Mouse (Mus musculus): ENCODE measurements around the gene Grhl3. TPM values are rescaled to one million over a fixed set of nuclear protein-coding genes. Genes with fewer than 3 reads are reported as not detected.

Gene Grhl3
- polyA plus RNA-seq, 1 experiment from 2014 or later = 3.4 TPM

DNA sequence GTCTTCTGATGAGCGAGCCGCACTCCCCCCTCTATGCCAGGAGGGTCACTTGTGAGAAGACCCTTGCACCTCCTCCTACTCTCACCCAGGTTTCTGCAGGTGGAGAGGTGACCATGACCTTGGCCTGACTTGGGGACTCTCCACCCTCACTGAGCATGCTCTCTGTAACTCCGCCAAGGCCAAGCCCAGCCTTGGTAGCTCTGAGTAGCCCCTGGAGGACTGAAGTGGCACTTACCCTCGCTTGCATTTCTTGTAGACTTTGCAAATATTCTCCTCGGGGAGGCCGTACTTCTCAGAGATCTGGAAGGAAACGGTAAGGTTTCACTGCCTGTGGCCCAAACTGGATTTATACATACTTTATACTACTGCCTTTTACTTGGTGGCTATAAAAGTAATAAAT lies 27.4 kb downstream of the Grhl3 start:
- H3K4me1 ChIP-seq = peaks cover 60% of the 10 kb centered on the region
- WGBS = 83% methylated on average over 7 of the region's 7 CpGs

DNA sequence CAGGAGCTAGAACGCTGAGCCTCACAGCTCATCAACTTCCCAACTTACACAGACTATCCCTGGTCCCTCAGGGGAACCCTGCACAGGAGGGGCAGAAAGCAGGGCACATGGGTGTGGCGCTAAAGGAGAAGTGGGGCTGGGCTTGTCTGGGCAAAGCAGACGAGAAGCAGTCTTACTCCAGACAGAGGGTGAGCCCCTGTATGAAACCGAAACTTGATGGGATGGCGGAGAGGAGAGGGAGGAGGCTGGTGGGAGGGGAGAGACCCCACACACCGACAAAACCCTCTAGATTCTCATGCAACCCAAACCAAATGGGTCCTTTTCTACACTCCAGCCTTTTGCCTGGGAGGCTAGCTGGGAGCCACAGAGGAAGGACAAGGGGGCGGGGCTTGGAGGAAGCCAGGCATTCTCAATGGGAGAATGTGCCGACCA lies 28.3 kb downstream of the Grhl3 start:
- Histone ChIP-seq H3K9me3 (replicated peaks) (no peaks in the 10 kb centered on the region), H3K27ac (no peak overlapping the region), H3K9ac (no peak overlapping the region), H3K36me3 (no peaks in the 10 kb centered on the region), H3K4me3 (replicated peaks) (peak overlapping the region; percentile 30), H3K27me3 (peaks cover 6% of the 10 kb centered on the region; the same call in 1 of the 2 replicates), H3K4me2 (peak overlapping the region; percentile 57), H3K4me1 (peaks cover 59% of the 10 kb centered on the region)
- 9% methylated on average over 8 of the region's 8 CpGs for WGBS
- ATAC-seq (replicated peaks; ENCODE audit: low FRiP score) = no peak

More for the DNA sequence above, 27.4 kb downstream of the Grhl3 start:
- no peaks in the 10 kb centered on the region for H3K9me3 ChIP-seq (replicated peaks)
- H3K27me3 ChIP-seq = peaks cover 6% of the 10 kb centered on the region; the same call in 1 of the 2 replicates
- H3K9ac ChIP-seq = no peak overlapping the region
- ATAC-seq (replicated peaks; ENCODE audit: low FRiP score) = no peak
- H3K4me3 ChIP-seq (replicated peaks) = no peak overlapping the region
- no peaks in the 10 kb centered on the region for H3K36me3 ChIP-seq
- H3K27ac ChIP-seq = no peak overlapping the region
- H3K4me2 ChIP-seq = no peak overlapping the region

DNA sequence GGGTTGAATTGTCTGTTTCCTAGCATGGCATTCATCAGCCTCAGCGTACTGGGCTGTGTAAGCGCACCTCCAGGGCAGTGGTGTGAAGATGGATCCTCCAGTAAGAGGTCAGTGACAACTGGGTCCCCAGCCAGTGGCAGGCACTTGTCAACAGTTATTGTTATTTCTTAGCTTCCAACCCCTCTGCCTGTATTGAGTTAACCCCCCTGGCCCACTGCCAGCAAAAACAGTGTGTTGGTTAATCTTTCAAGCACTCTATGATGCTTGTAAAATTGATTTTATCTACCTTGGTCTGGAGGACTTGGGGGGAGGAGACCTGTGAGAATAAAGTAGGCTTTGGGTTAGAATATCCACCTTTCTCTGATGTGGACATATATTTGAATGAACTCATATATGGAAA lies 29.1 kb downstream of the Grhl3 start:
- no peak overlapping the region for H3K4me3 ChIP-seq (replicated peaks)
- ATAC-seq (replicated peaks; ENCODE audit: low FRiP score) = no peak
- no peaks in the 10 kb centered on the region for H3K9me3 ChIP-seq (replicated peaks)
- H3K4me2 ChIP-seq = peak overlapping the region; percentile 57
- no peak overlapping the region for H3K9ac ChIP-seq
- peaks cover 50% of the 10 kb centered on the region for H3K4me1 ChIP-seq
- 51% methylated on average over 2 of the region's 2 CpGs for WGBS
- H3K27ac ChIP-seq = no peak overlapping the region
- H3K27me3 ChIP-seq = peaks cover 6% of the 10 kb centered on the region; the same call in 1 of the 2 replicates
- no peaks in the 10 kb centered on the region for H3K36me3 ChIP-seq

DNA sequence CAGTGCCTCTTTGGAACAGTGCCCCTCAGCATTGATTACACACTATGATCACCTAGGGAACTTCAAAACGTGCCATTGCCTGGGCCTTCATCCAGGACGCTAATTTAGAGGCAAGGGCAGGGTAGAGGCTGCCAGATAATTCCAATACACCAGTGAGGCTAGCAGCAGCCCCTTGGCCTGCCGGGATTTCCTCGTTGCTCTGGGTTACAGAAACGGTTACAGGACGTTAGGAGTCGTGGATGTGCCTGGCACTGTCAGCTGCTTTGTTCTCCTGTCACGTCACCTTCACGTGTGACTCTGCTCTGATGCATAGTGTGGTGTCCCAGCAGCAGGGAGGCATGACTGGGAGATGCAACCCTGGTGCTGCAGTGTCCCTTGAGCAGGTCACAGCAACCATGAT lies 33.4 kb downstream of the Grhl3 start:
- peaks cover 6% of the 10 kb centered on the region; the same call in 1 of the 2 replicates for H3K27me3 ChIP-seq
- no peak for ATAC-seq (replicated peaks; ENCODE audit: low FRiP score)
- H3K9me3 ChIP-seq (replicated peaks) = no peaks in the 10 kb centered on the region
- H3K4me1 ChIP-seq = peaks cover 20% of the 10 kb centered on the region
- no peak overlapping the region for H3K4me3 ChIP-seq (replicated peaks)
- no peak overlapping the region for H3K27ac ChIP-seq
- H3K9ac ChIP-seq = no peak overlapping the region
- H3K4me2 ChIP-seq = no peak overlapping the region
- WGBS = 73% methylated on average over 9 of the region's 9 CpGs
- H3K36me3 ChIP-seq = no peaks in the 10 kb centered on the region

DNA sequence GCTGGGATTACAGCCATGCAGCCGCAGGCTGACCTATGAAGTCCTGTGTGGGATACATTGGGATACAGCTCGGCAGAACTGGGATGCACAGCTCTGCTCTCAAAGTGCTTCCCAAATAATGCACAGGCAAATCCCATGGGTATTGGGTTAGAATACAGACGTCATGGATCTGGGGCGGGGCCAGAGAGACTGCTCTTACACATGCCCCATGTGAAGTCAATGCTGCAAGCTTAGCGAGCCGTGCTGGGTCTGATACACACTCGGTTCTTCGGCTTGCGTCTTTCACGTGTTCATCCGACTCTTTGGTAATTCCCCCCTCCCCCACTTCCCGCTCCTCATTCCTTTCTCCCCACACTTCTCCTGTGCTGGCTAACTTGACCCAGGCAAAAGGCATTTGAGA lies 34.4 kb downstream of the Grhl3 start:
- Histone ChIP-seq H3K36me3 (no peaks in the 10 kb centered on the region), H3K4me1 (peaks cover 10% of the 10 kb centered on the region)
- 83% methylated on average over 12 of the region's 12 CpGs for WGBS

DNA sequence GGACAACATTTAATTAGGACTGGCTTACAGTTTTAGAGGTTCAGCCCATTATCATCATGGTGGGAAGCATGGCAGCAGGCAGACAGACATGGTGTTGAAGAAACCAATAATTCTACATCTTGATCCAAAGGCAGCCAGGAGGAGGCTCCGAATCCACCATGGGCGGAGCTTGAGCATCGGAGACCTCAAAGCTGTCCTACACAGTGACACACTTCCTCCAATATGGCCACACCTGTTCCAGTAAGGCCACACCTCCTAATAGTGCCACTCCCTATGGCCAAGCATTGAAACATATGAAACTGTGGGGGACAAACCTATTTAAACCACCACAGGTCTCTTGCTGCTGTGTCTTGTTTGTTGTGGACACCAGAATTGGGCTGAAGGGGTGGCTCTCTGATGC lies 38.4 kb downstream of the Grhl3 start:
- H3K4me3 ChIP-seq (replicated peaks) = no peak overlapping the region
- no peaks in the 10 kb centered on the region for H3K36me3 ChIP-seq
- 0 out of 2 replicates have a peak, but pooled peaks cover 5% of the 10 kb centered on the region for H3K9me3 ChIP-seq (replicated peaks)
- H3K27me3 ChIP-seq = no peaks in the 10 kb centered on the region; the same call in 1 of the 2 replicates
- ATAC-seq (replicated peaks; ENCODE audit: low FRiP score) = no peak
- WGBS = 98% methylated on average over 3 of the region's 3 CpGs
- H3K27ac ChIP-seq = no peak overlapping the region
- no peak overlapping the region for H3K9ac ChIP-seq
- peaks cover 6% of the 10 kb centered on the region for H3K4me1 ChIP-seq
- H3K4me2 ChIP-seq = no peak overlapping the region

More for the DNA sequence above, 34.4 kb downstream of the Grhl3 start:
- no peak for ATAC-seq (replicated peaks; ENCODE audit: low FRiP score)
- no peaks in the 10 kb centered on the region for H3K9me3 ChIP-seq (replicated peaks)
- no peak overlapping the region for H3K27ac ChIP-seq
- H3K4me3 ChIP-seq (replicated peaks) = no peak overlapping the region
- no peak overlapping the region for H3K4me2 ChIP-seq
- H3K9ac ChIP-seq = no peak overlapping the region
- peaks cover 6% of the 10 kb centered on the region; the same call in 1 of the 2 replicates for H3K27me3 ChIP-seq

DNA sequence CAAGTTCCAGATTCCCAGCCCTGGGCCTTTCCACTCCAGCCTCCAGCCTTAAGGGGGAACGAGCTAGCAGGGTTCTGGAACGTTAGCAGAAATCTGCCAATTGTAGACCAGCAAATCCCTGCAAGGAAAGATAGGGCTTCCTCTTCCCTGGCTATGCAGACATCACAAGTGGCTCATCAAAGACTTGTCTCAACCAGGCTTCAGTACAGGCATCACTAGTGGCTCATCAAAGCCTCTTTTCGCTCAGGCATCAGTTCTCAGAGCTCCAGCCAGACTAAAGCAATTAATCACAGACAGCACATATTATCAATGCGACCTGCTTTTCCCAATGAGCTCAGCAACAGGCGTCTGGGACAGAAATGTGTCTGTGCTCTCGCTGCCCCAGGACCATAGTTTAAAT lies 40.4 kb downstream of the Grhl3 start:
- Histone ChIP-seq H3K4me2 (no peak overlapping the region), H3K36me3 (no peaks in the 10 kb centered on the region), H3K9me3 (replicated peaks) (0 out of 2 replicates have a peak, but pooled peaks cover 5% of the 10 kb centered on the region), H3K4me1 (peaks cover 6% of the 10 kb centered on the region), H3K27me3 (no peaks in the 10 kb centered on the region; the same call in 1 of the 2 replicates), H3K9ac (no peak overlapping the region), H3K4me3 (replicated peaks) (no peak overlapping the region), H3K27ac (no peak overlapping the region)
- 75% methylated on average over 6 of the region's 6 CpGs for WGBS
- ATAC-seq (replicated peaks; ENCODE audit: low FRiP score) = no peak

DNA sequence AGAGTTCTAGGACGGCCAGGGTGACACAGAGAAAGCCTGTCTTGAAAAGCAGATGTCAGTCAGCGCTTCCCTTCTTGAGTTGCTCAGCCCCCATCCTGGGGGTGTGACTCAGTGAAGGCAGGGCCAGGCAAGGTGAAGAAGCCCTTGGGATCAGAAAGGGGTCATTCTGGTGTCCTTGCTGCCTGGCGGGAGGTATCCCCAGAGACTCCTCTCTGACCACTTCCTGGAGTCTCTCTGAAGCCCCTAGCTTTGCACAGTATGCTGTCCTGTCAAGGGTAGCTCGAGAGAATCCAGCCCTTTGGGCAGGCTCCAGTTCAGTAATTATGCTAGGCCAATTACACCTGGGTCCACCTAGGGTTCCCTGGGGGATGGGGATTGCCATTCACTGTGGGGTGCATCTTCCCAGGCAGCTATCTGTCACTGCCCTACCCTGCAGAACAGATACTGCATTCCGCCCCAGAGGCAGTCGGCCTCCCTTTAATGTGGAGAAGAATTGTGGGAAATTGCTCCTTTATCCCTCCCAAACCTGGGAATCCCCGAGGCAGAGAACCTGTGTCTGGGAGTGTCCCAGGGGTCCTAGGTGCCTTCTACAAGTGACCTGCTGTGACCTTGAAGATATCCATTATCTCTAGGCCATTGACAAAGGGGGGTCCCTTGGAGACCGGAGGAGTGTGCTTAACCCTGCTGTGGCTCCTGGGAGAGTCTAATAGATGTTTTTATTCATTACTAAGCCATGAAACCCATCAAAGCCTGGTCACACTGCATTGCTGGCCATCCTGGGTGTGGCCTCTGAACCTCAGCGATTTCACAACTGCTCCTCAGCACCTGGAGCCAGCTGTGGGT lies 41.4 kb downstream of the Grhl3 start:
- WGBS = 54% methylated on average over 9 of the region's 9 CpGs
- Histone ChIP-seq H3K27me3 (no peaks in the 10 kb centered on the region), H3K27ac (no peak overlapping the region), H3K36me3 (no peaks in the 10 kb centered on the region), H3K4me3 (replicated peaks) (no peak overlapping the region), H3K4me1 (peaks cover 6% of the 10 kb centered on the region), H3K4me2 (no peak overlapping the region), H3K9ac (no peak overlapping the region), H3K9me3 (replicated peaks) (0 out of 2 replicates have a peak, but pooled peaks cover 5% of the 10 kb centered on the region)
- ATAC-seq (replicated peaks; ENCODE audit: low FRiP score) = no peak

DNA sequence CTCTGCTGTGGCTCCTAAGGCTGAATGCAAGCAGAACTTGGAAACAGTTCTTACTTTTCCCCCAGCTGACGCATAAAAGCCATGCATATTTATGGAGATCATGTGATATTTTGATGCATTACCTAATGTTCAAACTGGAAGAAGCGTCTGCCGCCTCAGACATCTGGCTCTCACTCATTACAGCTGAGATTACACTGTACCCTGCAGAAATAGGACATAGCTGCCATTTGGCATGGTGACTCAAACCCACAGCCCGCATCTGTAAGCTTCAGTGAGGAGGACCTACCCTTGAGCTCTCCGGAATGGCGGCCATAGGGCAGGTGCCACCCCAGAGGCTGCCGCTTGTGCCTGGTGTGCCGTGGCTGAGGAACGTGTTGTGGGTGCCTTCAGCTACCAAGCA lies 42.2 kb downstream of the Grhl3 start:
- Histone ChIP-seq H3K9ac (no peak overlapping the region), H3K27ac (no peak overlapping the region), H3K36me3 (no peaks in the 10 kb centered on the region), H3K4me2 (no peak overlapping the region), H3K4me1 (peaks cover 6% of the 10 kb centered on the region), H3K9me3 (replicated peaks) (0 out of 2 replicates have a peak, but pooled peaks cover 5% of the 10 kb centered on the region), H3K27me3 (no peaks in the 10 kb centered on the region), H3K4me3 (replicated peaks) (no peak overlapping the region)
- WGBS = 88% methylated on average over 9 of the region's 9 CpGs
- ATAC-seq (replicated peaks; ENCODE audit: low FRiP score) = no peak

DNA sequence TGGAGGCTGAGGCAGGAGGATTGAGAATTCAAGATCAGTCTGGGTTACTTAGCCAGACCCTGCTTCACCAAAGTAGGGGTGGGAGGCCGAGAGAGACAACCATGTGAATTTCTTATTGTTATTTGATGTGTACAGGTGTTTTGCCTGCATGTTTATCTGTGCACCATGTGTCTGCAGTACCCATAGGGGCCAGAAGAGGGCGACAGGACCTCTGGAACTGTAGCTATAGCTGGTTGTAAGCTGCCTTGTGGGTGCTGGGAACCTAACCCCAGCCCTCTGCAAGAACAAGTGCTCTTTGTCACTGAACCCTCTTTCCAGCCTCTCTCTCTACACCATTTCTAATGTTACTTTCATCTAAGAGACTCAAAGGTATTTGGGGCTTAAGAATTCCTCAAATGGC lies 43.2 kb downstream of the Grhl3 start:
- ATAC-seq (replicated peaks; ENCODE audit: low FRiP score) = no peak
- Histone ChIP-seq H3K9me3 (replicated peaks) (0 out of 2 replicates have a peak, but pooled peaks cover 5% of the 10 kb centered on the region), H3K4me3 (replicated peaks) (no peak overlapping the region), H3K36me3 (no peaks in the 10 kb centered on the region), H3K9ac (no peak overlapping the region), H3K4me1 (peaks cover 13% of the 10 kb centered on the region), H3K4me2 (no peak overlapping the region), H3K27me3 (peaks cover 4% of the 10 kb centered on the region; the same call in 1 of the 2 replicates), H3K27ac (no peak overlapping the region)
- 69% methylated on average over 2 of the region's 2 CpGs for WGBS

DNA sequence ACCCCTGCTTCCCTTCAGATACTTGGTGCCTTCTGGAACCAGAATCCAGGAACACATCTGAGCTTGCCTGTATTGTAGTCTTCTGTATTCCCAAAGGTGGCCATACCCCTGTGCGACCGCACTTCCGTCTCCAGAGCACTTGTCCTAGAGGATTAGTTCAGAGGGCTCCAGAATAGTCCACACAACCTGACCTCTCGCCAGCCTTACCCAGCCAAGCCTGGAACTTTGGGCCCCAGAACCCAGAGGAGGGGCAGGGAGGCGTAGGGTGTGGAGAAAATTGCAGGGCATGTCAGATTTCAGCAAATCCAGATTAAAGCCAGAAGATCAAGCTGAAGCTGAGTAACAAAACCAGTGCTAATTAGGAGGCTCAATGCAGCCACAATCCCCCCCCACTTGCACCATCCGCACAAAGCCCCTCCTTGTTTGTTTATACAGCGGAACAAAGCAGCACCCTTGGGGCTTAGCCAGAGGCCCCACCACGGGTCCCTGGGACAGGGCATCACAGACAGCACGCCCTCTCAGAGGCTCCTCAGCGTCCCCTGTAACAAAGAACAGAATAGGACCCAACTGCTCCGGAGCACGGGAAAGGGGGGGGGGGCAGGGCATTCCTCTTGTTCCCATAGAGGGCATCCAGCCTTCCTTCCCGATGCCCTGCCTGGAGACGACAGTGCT lies 47.3 kb downstream of the Grhl3 start:
- WGBS = 36% methylated on average over 14 of the region's 14 CpGs
- Histone ChIP-seq H3K27ac (no peak overlapping the region), H3K27me3 (peaks cover 5% of the 10 kb centered on the region; the same call in 1 of the 2 replicates), H3K4me2 (no peak overlapping the region), H3K36me3 (no peaks in the 10 kb centered on the region), H3K9me3 (replicated peaks) (0 out of 2 replicates have a peak, but pooled peaks cover 5% of the 10 kb centered on the region), H3K4me1 (peaks cover 23% of the 10 kb centered on the region), H3K4me3 (replicated peaks) (no peak overlapping the region), H3K9ac (no peak overlapping the region)
- no peak for ATAC-seq (replicated peaks; ENCODE audit: low FRiP score)

DNA sequence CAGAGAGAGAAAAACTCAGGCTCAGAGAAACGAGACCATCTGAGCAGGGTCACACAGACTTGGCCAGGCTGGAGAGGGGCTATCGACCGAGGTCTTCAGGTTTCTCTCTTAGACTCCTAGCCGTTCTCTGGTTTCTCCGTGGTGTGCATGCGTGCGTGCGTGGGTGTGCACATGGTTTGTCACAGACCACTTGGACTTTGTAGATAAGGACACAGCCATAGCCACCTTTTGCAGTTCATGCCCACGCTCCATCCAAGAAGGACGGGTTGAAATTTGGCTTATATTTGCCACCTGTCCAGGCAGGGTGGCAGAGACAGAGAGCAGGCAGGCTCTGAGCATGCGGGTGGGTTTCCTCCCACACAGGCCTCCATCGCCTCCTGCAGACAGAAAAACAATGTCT lies 48.4 kb downstream of the Grhl3 start:
- Histone ChIP-seq H3K36me3 (no peaks in the 10 kb centered on the region), H3K4me1 (peaks cover 23% of the 10 kb centered on the region), H3K4me2 (no peak overlapping the region), H3K9me3 (replicated peaks) (no peaks in the 10 kb centered on the region), H3K4me3 (replicated peaks) (no peak overlapping the region), H3K27me3 (peaks cover 5% of the 10 kb centered on the region; the same call in 1 of the 2 replicates), H3K27ac (no peak overlapping the region), H3K9ac (no peak overlapping the region)
- WGBS = 53% methylated on average over 12 of the region's 12 CpGs
- no peak for ATAC-seq (replicated peaks; ENCODE audit: low FRiP score)

All from kidney, embryonic 15.5 days (tissue).